Mouse (Mus musculus) midbrain, embryonic 14.5 days (tissue): ENCODE data around the gene Rai14. TPM values are rescaled to one million over a fixed set of nuclear protein-coding genes. Genes with fewer than 3 reads are reported as not detected.

Experiments used
- ATAC-seq: fragments of 200-750 bp; cut with Nextera tagmentation; 2 replicates; pipeline ENCODE4 v1.8.0; 2017; ENCODE audit warnings: moderate number of reproducible peaks, moderate library complexity; ENCODE audit not compliant: low FRiP score, low TSS enrichment
- DNase-seq: peaks from one replicate; pipeline ENCODE4 v3.0.0-alpha.2; 2015
- H3K27ac ChIP-seq: fragments of 300-500 bp; sonication (generic); replicated peaks from 2 replicates; pipeline ENCODE4 v1.5.1; 2014; ENCODE audit warnings: mild to moderate bottlenecking, low read depth, low read length, moderate library complexity
- H3K27me3 ChIP-seq: fragments of 300-500 bp; sonication (generic); 2 replicates; pipeline ENCODE4 v1.6.1; 2014; ENCODE audit warnings: low read length, control low read depth, mixed read lengths; ENCODE audit not compliant: control insufficient read depth, insufficient read depth
- H3K36me3 ChIP-seq: fragments of 300-500 bp; sonication (generic); 2 replicates; pipeline ENCODE4 v1.6.1; 2014; ENCODE audit warnings: low read length, control low read depth; ENCODE audit not compliant: control insufficient read depth, insufficient read depth
- H3K4me1 ChIP-seq: fragments of 300-500 bp; sonication (generic); 2 replicates; pipeline ENCODE4 v1.6.1; 2014; ENCODE audit warnings: mild to moderate bottlenecking, antibody characterized with exemption, low read length, control low read depth; ENCODE audit not compliant: control insufficient read depth, insufficient read depth
- H3K4me2 ChIP-seq: fragments of 300-500 bp; sonication (generic); 2 replicates; pipeline ENCODE4 v1.6.1; 2014; ENCODE audit warnings: mild to moderate bottlenecking, low read length, moderate library complexity
- H3K4me3 ChIP-seq: fragments of 300-500 bp; sonication (generic); replicated peaks from 2 replicates; pipeline ENCODE4 v1.5.1; 2014; ENCODE audit warnings: low read depth, low read length
- H3K9ac ChIP-seq: fragments of 300-500 bp; sonication (generic); replicated peaks from 2 replicates; pipeline ENCODE4 v1.6.1; 2014; ENCODE audit warnings: mild to moderate bottlenecking, low read length, moderate library complexity
- H3K9me3 ChIP-seq: fragments of 300-500 bp; sonication (generic); 2 replicates; pipeline ENCODE4 v1.6.1; 2016; ENCODE audit warnings: low read length, control low read depth, mixed read lengths; ENCODE audit not compliant: control insufficient read depth
- WGBS: fragments of 180-500 bp; shearing (Covaris S2); extraction: QIAGEN DNeasy Blood & Tissue Kit; methylation state at CpG from one replicate; pipeline ENCODE4 v1.1.7; 2014; 5-methylcytosine and 5-hydroxymethylcytosine counted together
- polyA plus RNA-seq: library from polyadenylated mRNA; unstranded; fragments of >200 nt; fragmentation: Nextera tagmentation; extraction: Ambion mirVana; gene quantifications from 2 replicates; pipeline ENCODE4 v1.2.1, GENCODE M21; 2014

Rai14 gene
- polyA plus RNA-seq, 1 experiment from 2014 or later = 20.5 TPM

- Histone ChIP-seq H3K4me1 (peaks cover 16% of the 10 kb centered on the region), H3K4me2 (peak overlapping the region; percentile 30), H3K9ac (no peak overlapping the region), H3K36me3 (no peaks in the 10 kb centered on the region), H3K27me3 (no peaks in the 10 kb centered on the region), H3K27ac (peak overlapping the region; percentile 83), H3K9me3 (no peaks in the 10 kb centered on the region), H3K4me3 (no peak overlapping the region)
- ATAC-seq = peak; percentile 86
- peak; percentile 77 for DNase-seq
- WGBS = under 1% methylated on average over 4 of the region's 4 CpGs
Observed at GRCm38 (mm10) chr15:10747226-10747625, 32.8 kb upstream of the Rai14 start.

- Histone ChIP-seq H3K27ac (peak overlapping the region; percentile 83), H3K9me3 (no peaks in the 10 kb centered on the region), H3K9ac (no peak overlapping the region), H3K4me2 (peak overlapping the region; percentile 30), H3K4me1 (peaks cover 16% of the 10 kb centered on the region), H3K27me3 (no peaks in the 10 kb centered on the region), H3K4me3 (no peak overlapping the region), H3K36me3 (no peaks in the 10 kb centered on the region)
- ATAC-seq (peak; percentile 87), DNase-seq (peak; percentile 66)
- 17% methylated on average over 4 of the region's 4 CpGs for WGBS
Observed at GRCm38 (mm10) chr15:10746303-10747051, 32.1 kb upstream of the Rai14 start.

GRCm38 (mm10) chr15:10742441-10742840 is 28.0 kb upstream of the Rai14 start:
- Histone ChIP-seq H3K9me3 (no peaks in the 10 kb centered on the region), H3K4me3 (no peak overlapping the region), H3K9ac (no peak overlapping the region), H3K27ac (no peak overlapping the region), H3K4me2 (no peak overlapping the region), H3K27me3 (no peaks in the 10 kb centered on the region), H3K4me1 (peaks cover 13% of the 10 kb centered on the region), H3K36me3 (no peaks in the 10 kb centered on the region)
- no peak for DNase-seq
- ATAC-seq = no peak
- WGBS = 71% methylated on average over 6 of the region's 6 CpGs

GRCm38 (mm10) chr15:10739279-10739678 is 24.9 kb upstream of the Rai14 start:
- H3K4me1 ChIP-seq = no peaks in the 10 kb centered on the region
- no peaks in the 10 kb centered on the region for H3K36me3 ChIP-seq
- no peak overlapping the region for H3K4me3 ChIP-seq
- no peaks in the 10 kb centered on the region for H3K9me3 ChIP-seq
- no peaks in the 10 kb centered on the region for H3K27me3 ChIP-seq
- H3K9ac ChIP-seq = no peak overlapping the region
- no peak overlapping the region for H3K27ac ChIP-seq
- no peak overlapping the region for H3K4me2 ChIP-seq
- WGBS = 72% methylated on average over 1 of the region's 1 CpGs
- ATAC-seq (no peak), DNase-seq (no peak)

- H3K9ac ChIP-seq = no peak overlapping the region
Observed at GRCm38 (mm10) chr15:10738354-10739142, 24.1 kb upstream of the Rai14 start.

GRCm38 (mm10) chr15:10735948-10736347 is 21.5 kb upstream of the Rai14 start:
- ATAC-seq (no peak), DNase-seq (no peak)
- H3K27ac ChIP-seq = no peak overlapping the region
- no peaks in the 10 kb centered on the region for H3K27me3 ChIP-seq
- H3K4me3 ChIP-seq = no peak overlapping the region
- no peak overlapping the region for H3K9ac ChIP-seq
- H3K4me2 ChIP-seq = no peak overlapping the region
- H3K9me3 ChIP-seq = no peaks in the 10 kb centered on the region
- no peaks in the 10 kb centered on the region for H3K4me1 ChIP-seq
- 84% methylated on average over 4 of the region's 4 CpGs for WGBS
- no peaks in the 10 kb centered on the region for H3K36me3 ChIP-seq

More at GRCm38 (mm10) chr15:10738354-10739142, 24.1 kb upstream of the Rai14 start:
- WGBS = 90% methylated on average over 6 of the region's 6 CpGs
- ATAC-seq (no peak), DNase-seq (no peak)
- H3K36me3 ChIP-seq = no peaks in the 10 kb centered on the region
- H3K4me1 ChIP-seq = no peaks in the 10 kb centered on the region
- H3K4me2 ChIP-seq = no peak overlapping the region
- no peak overlapping the region for H3K27ac ChIP-seq
- no peak overlapping the region for H3K4me3 ChIP-seq
- H3K27me3 ChIP-seq = no peaks in the 10 kb centered on the region
- no peaks in the 10 kb centered on the region for H3K9me3 ChIP-seq

- no peaks in the 10 kb centered on the region for H3K36me3 ChIP-seq
- no peaks in the 10 kb centered on the region for H3K27me3 ChIP-seq
- DNase-seq (no peak), ATAC-seq (no peak)
- no peak overlapping the region for H3K27ac ChIP-seq
- no peak overlapping the region for H3K4me2 ChIP-seq
- no peaks in the 10 kb centered on the region for H3K9me3 ChIP-seq
- no peak overlapping the region for H3K9ac ChIP-seq
- H3K4me3 ChIP-seq = no peak overlapping the region
- WGBS = 88% methylated on average over 8 of the region's 8 CpGs
- no peaks in the 10 kb centered on the region for H3K4me1 ChIP-seq
Observed at GRCm38 (mm10) chr15:10735216-10735615, 20.8 kb upstream of the Rai14 start.

GRCm38 (mm10) chr15:10731398-10731797 is 17.0 kb upstream of the Rai14 start:
- ATAC-seq (no peak), DNase-seq (no peak)
- 82% methylated on average over 3 of the region's 3 CpGs for WGBS
- Histone ChIP-seq H3K4me2 (no peak overlapping the region), H3K27me3 (no peaks in the 10 kb centered on the region), H3K4me1 (no peaks in the 10 kb centered on the region), H3K27ac (no peak overlapping the region), H3K4me3 (no peak overlapping the region), H3K9me3 (no peaks in the 10 kb centered on the region), H3K9ac (no peak overlapping the region), H3K36me3 (no peaks in the 10 kb centered on the region)
